Mouse (Mus musculus): ENCODE data around the gene Gm17469. TPM values are rescaled to one million over a fixed set of nuclear protein-coding genes. Genes with fewer than 3 reads are reported as not detected.
"Not testable (repeated sequence)": the region's sequence is repeated elsewhere in the genome, so short reads cannot be mapped to it uniquely, and the experiment has no call there.

The Gm17469 gene
- total RNA-seq (2014; rRNA removed) (not detected in 2 replicates), polyA plus RNA-seq (2015; fragmentation: Nextera tagmentation; extraction: Ambion mirVana) (not detected in 2 replicates)

- not testable (repeated sequence) for H3K9me3 ChIP-seq (ENCODE audit: low read length); DNase-seq; ATAC-seq; H3K4me2 ChIP-seq (ENCODE audit: low read depth); H3K4me1 ChIP-seq (ENCODE audit: insufficient read depth); H3K4me3 ChIP-seq (ENCODE audit: low read depth, low read length); H3K27me3 ChIP-seq (ENCODE audit: insufficient read depth, low read length); H3K9ac ChIP-seq; H3K36me3 ChIP-seq (ENCODE audit: insufficient read depth); H3K27ac ChIP-seq (ENCODE audit: low read depth, low read length)
- no CpG with 5 or more reads among the region's 4 CpGs for WGBS
These were observed at the start of gene Gm17469 for GRCm38 (mm10) chrX:124629593-124629992. Gene Gm17469 (plus strand): TSS chrX:124629893.

Other genes with a start within 250 kb of the Gm17469 start
- not detected in 2 replicates for gene Gm17584, start 129.3 kb upstream of the Gm17469 start, total RNA-seq (2014; rRNA removed)
- gene Gm17584, start 129.3 kb upstream of the Gm17469 start, polyA plus RNA-seq (2015; fragmentation: Nextera tagmentation; extraction: Ambion mirVana) = not detected in 2 replicates

Measured in forebrain, postnatal 0 days (tissue).